Mouse (Mus musculus): ENCODE results near the gene Nop2. TPM values are rescaled to one million over a fixed set of nuclear protein-coding genes. Genes with fewer than 3 reads are reported as not detected.
A peak's percentile ranks its signal among the peaks of the same experiment; 100 is the strongest.

Nop2 gene
- polyA plus RNA-seq, 2 experiments = 48.5 to 54.2 TPM

GRCm38 (mm10) chr6:125166861-125167650, 35.3 kb downstream of the Nop2 start:
- Histone ChIP-seq H3K4me1 (ENCODE audit: control insufficient read depth, insufficient read depth, low read length) (peaks cover 28% of the 10 kb centered on the region), H3K27ac (replicated peaks; ENCODE audit: low read depth, low read length) (peak overlapping the region; percentile 88), H3K4me3 (replicated peaks; ENCODE audit: low read length) (peak overlapping the region; percentile 96), H3K9me3 (ENCODE audit: control insufficient read depth, low read length) (no peaks in the 10 kb centered on the region), H3K27me3 (ENCODE audit: control insufficient read depth, insufficient read depth, low read length) (no peaks in the 10 kb centered on the region), H3K4me2 (replicated peaks; ENCODE audit: low read depth, low read length, severe bottlenecking) (peak overlapping the region; percentile 91), H3K9ac (ENCODE audit: low read depth, low read length, severe bottlenecking) (peak overlapping the region; percentile 96), H3K36me3 (ENCODE audit: control insufficient read depth, insufficient read depth, low read length) (peaks cover 73% of the 10 kb centered on the region)
- 21% methylated on average over 10 of the region's 10 CpGs for WGBS
- ATAC-seq (ENCODE audit: low FRiP score, low read depth) = peak; percentile 27
- peak; percentile 49 for DNase-seq (ENCODE audit: low spot score)
- no peak for TF ChIP-seq POLR2A (IDR thresholded peaks at IDR 0.05; ENCODE audit: borderline replicate concordance, extremely low read depth, insufficient read depth, insufficient read length)

GRCm38 (mm10) chr6:125168086-125168485, 36.4 kb downstream of the Nop2 start:
- peaks cover 77% of the 10 kb centered on the region for H3K36me3 ChIP-seq (ENCODE audit: control insufficient read depth, insufficient read depth, low read length)

GRCm38 (mm10) chr6:125170194-125170593, 38.5 kb downstream of the Nop2 start:
- 79% methylated on average over 6 of the region's 6 CpGs for WGBS
- H3K4me1 ChIP-seq (ENCODE audit: control insufficient read depth, insufficient read depth, low read length) = peaks cover 16% of the 10 kb centered on the region
- ATAC-seq (ENCODE audit: low FRiP score, low read depth) (no peak), DNase-seq (ENCODE audit: low spot score) (no peak)
- H3K4me3 ChIP-seq (replicated peaks; ENCODE audit: low read length) = no peak overlapping the region
- H3K4me2 ChIP-seq (replicated peaks; ENCODE audit: low read depth, low read length, severe bottlenecking) = no peak overlapping the region
- no peak overlapping the region for H3K9ac ChIP-seq (ENCODE audit: low read depth, low read length, severe bottlenecking)
- no peak for TF ChIP-seq POLR2A (IDR thresholded peaks at IDR 0.05; ENCODE audit: borderline replicate concordance, extremely low read depth, insufficient read depth, insufficient read length)
- H3K36me3 ChIP-seq (ENCODE audit: control insufficient read depth, insufficient read depth, low read length) = peaks cover 79% of the 10 kb centered on the region
- H3K27me3 ChIP-seq (ENCODE audit: control insufficient read depth, insufficient read depth, low read length) = no peaks in the 10 kb centered on the region
- H3K9me3 ChIP-seq (ENCODE audit: control insufficient read depth, low read length) = no peaks in the 10 kb centered on the region
- no peak overlapping the region for H3K27ac ChIP-seq (replicated peaks; ENCODE audit: low read depth, low read length)

More at GRCm38 (mm10) chr6:125168086-125168485, 36.4 kb downstream of the Nop2 start:
- TF ChIP-seq POLR2A (IDR thresholded peaks at IDR 0.05; ENCODE audit: borderline replicate concordance, extremely low read depth, insufficient read depth, insufficient read length) = no peak
- 90% methylated on average over 14 of the region's 14 CpGs for WGBS
- Histone ChIP-seq H3K4me2 (replicated peaks; ENCODE audit: low read depth, low read length, severe bottlenecking) (no peak overlapping the region), H3K4me3 (replicated peaks; ENCODE audit: low read length) (no peak overlapping the region), H3K9me3 (ENCODE audit: control insufficient read depth, low read length) (no peaks in the 10 kb centered on the region), H3K4me1 (ENCODE audit: control insufficient read depth, insufficient read depth, low read length) (peaks cover 28% of the 10 kb centered on the region), H3K9ac (ENCODE audit: low read depth, low read length, severe bottlenecking) (no peak overlapping the region), H3K27me3 (ENCODE audit: control insufficient read depth, insufficient read depth, low read length) (no peaks in the 10 kb centered on the region), H3K27ac (replicated peaks; ENCODE audit: low read depth, low read length) (no peak overlapping the region)
- no peak for DNase-seq (ENCODE audit: low spot score)
- ATAC-seq (ENCODE audit: low FRiP score, low read depth) = no peak

GRCm38 (mm10) chr6:125172474-125172873, 40.8 kb downstream of the Nop2 start:
- 89% methylated on average over 2 of the region's 2 CpGs for WGBS
- no peak for ATAC-seq (ENCODE audit: low FRiP score, low read depth)
- no peak overlapping the region for H3K9ac ChIP-seq (ENCODE audit: low read depth, low read length, severe bottlenecking)
- no peaks in the 10 kb centered on the region for H3K27me3 ChIP-seq (ENCODE audit: control insufficient read depth, insufficient read depth, low read length)
- no peak overlapping the region for H3K4me3 ChIP-seq (replicated peaks; ENCODE audit: low read length)
- H3K9me3 ChIP-seq (ENCODE audit: control insufficient read depth, low read length) = no peaks in the 10 kb centered on the region
- peaks cover 97% of the 10 kb centered on the region for H3K36me3 ChIP-seq (ENCODE audit: control insufficient read depth, insufficient read depth, low read length)
- TF ChIP-seq POLR2A (IDR thresholded peaks at IDR 0.05; ENCODE audit: borderline replicate concordance, extremely low read depth, insufficient read depth, insufficient read length) = no peak
- H3K27ac ChIP-seq (replicated peaks; ENCODE audit: low read depth, low read length) = no peak overlapping the region
- no peak for DNase-seq (ENCODE audit: low spot score)
- peaks cover 3% of the 10 kb centered on the region for H3K4me1 ChIP-seq (ENCODE audit: control insufficient read depth, insufficient read depth, low read length)
- no peak overlapping the region for H3K4me2 ChIP-seq (replicated peaks; ENCODE audit: low read depth, low read length, severe bottlenecking)

- DNase-seq (ENCODE audit: low spot score) (no peak), ATAC-seq (ENCODE audit: low FRiP score, low read depth) (no peak)
- H3K4me3 ChIP-seq (replicated peaks; ENCODE audit: low read length) = no peak overlapping the region
- no peak overlapping the region for H3K9ac ChIP-seq (ENCODE audit: low read depth, low read length, severe bottlenecking)
- no peak overlapping the region for H3K4me2 ChIP-seq (replicated peaks; ENCODE audit: low read depth, low read length, severe bottlenecking)
- 94% methylated on average over 7 of the region's 7 CpGs for WGBS
- no peak for TF ChIP-seq POLR2A (IDR thresholded peaks at IDR 0.05; ENCODE audit: borderline replicate concordance, extremely low read depth, insufficient read depth, insufficient read length)
- peaks cover 97% of the 10 kb centered on the region for H3K36me3 ChIP-seq (ENCODE audit: control insufficient read depth, insufficient read depth, low read length)
- H3K9me3 ChIP-seq (ENCODE audit: control insufficient read depth, low read length) = no peaks in the 10 kb centered on the region
- H3K4me1 ChIP-seq (ENCODE audit: control insufficient read depth, insufficient read depth, low read length) = no peaks in the 10 kb centered on the region
- no peak overlapping the region for H3K27ac ChIP-seq (replicated peaks; ENCODE audit: low read depth, low read length)
- H3K27me3 ChIP-seq (ENCODE audit: control insufficient read depth, insufficient read depth, low read length) = no peaks in the 10 kb centered on the region
These were observed 41.5 kb downstream of the Nop2 start for GRCm38 (mm10) chr6:125173256-125173655.

Data from limb, embryonic 14.5 days (tissue).